12 mouse cellular contexts compared by ENCODE assay signal in genomic region chr13:89551502-89551901, GRCm38 (mm10). TPM values are rescaled to one million over a fixed set of nuclear protein-coding genes. Genes with fewer than 3 reads are reported as not detected.
DNase-seq lines count a peak whose midpoint lies in the region; ATAC-seq and TF ChIP-seq lines count a peak whose summit lies in the region.
"Had no signal": no experiment of that assay in that cellular context is flagged by ENCODE, and none has a peak within 500 bp of the region (broad histone marks: within the 10 kb centered on the region; RNA-seq: fewer than 3 reads in every experiment).

No protein-coding gene starts in this region.

- no peak for ATAC-seq in intestine, postnatal 0 days
- ATAC-seq in intestine, embryonic 16.5 days, result no peak

- no peaks in the 10 kb centered on the region for H3K4me1 ChIP-seq in intestine, postnatal 0 days (replicated peaks; ENCODE audit: control insufficient read depth, insufficient read depth, low read length)
- no peaks in the 10 kb centered on the region for H3K4me1 ChIP-seq in intestine, embryonic 16.5 days (ENCODE audit: control insufficient read depth, insufficient read depth, low read length)
- no peaks in the 10 kb centered on the region for H3K4me1 ChIP-seq in MEL (ENCODE audit: control insufficient read depth in 1 of 2, insufficient read depth in 2 of 2, low read length in 2 of 2)

- H3K27ac ChIP-seq in intestine, postnatal 0 days (ENCODE audit: low read depth, low read length), result no peak overlapping the region
- no peak overlapping the region for H3K27ac ChIP-seq in intestine, embryonic 16.5 days (ENCODE audit: low read length)
- H3K27ac ChIP-seq in MEL (ENCODE audit: control insufficient read depth, low read depth, low read length), result no peak overlapping the region

- TF ChIP-seq CTCF in intestine, postnatal 0 days (IDR thresholded peaks at IDR 0.05; ENCODE audit: low read depth), result peak; percentile 67
- peak; percentile 20 to 67 (median 41); a peak in 5 of 6 replicates for TF ChIP-seq CTCF in MEL (IDR thresholded peaks at IDR 0.05 in 2 of 3, conservative IDR thresholded peaks at IDR 0.05 in 1 of 3; ENCODE audit: control insufficient read depth in 1 of 3, insufficient read depth in 1 of 3, low read depth in 2 of 3, low read length in 3 of 3, poor library complexity in 1 of 3, severe bottlenecking in 1 of 3)

- H3K4me2 ChIP-seq in intestine, postnatal 0 days (replicated peaks; ENCODE audit: low read depth), result no peak overlapping the region
- no peak overlapping the region for H3K4me2 ChIP-seq in intestine, embryonic 16.5 days (ENCODE audit: low read depth, low read length)
- H3K4me2 ChIP-seq: midbrain, embryonic 11.5 days had no signal

- H3K36me3 ChIP-seq in intestine, postnatal 0 days (ENCODE audit: control insufficient read depth, insufficient read depth), result no peaks in the 10 kb centered on the region
- H3K36me3 ChIP-seq in intestine, embryonic 16.5 days (ENCODE audit: control insufficient read depth, insufficient read depth, low read length), result no peaks in the 10 kb centered on the region
- no peaks in the 10 kb centered on the region for H3K36me3 ChIP-seq in MEL (ENCODE audit: control insufficient read depth in 1 of 2, insufficient read depth in 2 of 2, low read length in 2 of 2)

- TF ChIP-seq EP300 in MEL (IDR thresholded peaks at IDR 0.05; ENCODE audit: low read depth in 1 of 2, low read length in 2 of 2), result no peak

- peak; percentile 12 for DNase-seq in lung, postnatal 36 days
- no peak for DNase-seq in lung, postnatal 10 days
- DNase-seq in MEL (ENCODE audit: low read depth, low spot score), result peak; percentile 30
- peak; percentile 15 to 17 for DNase-seq in kidney, postnatal 4 days
- DNase-seq in adrenal gland, adult 2 months, result no peak
- no peak for DNase-seq in gastrocnemius, postnatal 4 days (ENCODE audit: low spot score in 2 of 2)
- DNase-seq: adrenal gland, postnatal 25 days; right cerebral cortex, postnatal 14 days had no signal

- 17% methylated on average over 1 of the region's 1 CpGs for WGBS in intestine, postnatal 0 days
- WGBS in intestine, embryonic 16.5 days, result 29% methylated on average over 1 of the region's 1 CpGs

- H3K9ac ChIP-seq in intestine, postnatal 0 days (ENCODE audit: low read depth, low read length), result no peak overlapping the region
- H3K9ac ChIP-seq in intestine, embryonic 16.5 days (ENCODE audit: low read depth, low read length), result no peak overlapping the region
- H3K9ac ChIP-seq in MEL (ENCODE audit: control insufficient read depth, low read depth, low read length, poor library complexity, severe bottlenecking), result no peak overlapping the region

- no peaks in the 10 kb centered on the region for H3K9me3 ChIP-seq in intestine, postnatal 0 days (ENCODE audit: control insufficient read depth)
- no peaks in the 10 kb centered on the region for H3K9me3 ChIP-seq in intestine, embryonic 16.5 days (ENCODE audit: control insufficient read depth, low read length)
- H3K9me3 ChIP-seq in MEL (replicated peaks; ENCODE audit: insufficient read depth, low read length), result no peaks in the 10 kb centered on the region

- H3K79me2 ChIP-seq in MEL (ENCODE audit: control insufficient read depth, insufficient read depth, low read length, poor library complexity), result no peaks in the 10 kb centered on the region

- no peak for TF ChIP-seq POLR2A in MEL (IDR thresholded peaks at IDR 0.05; ENCODE audit: control insufficient read depth in 1 of 2, insufficient read depth in 1 of 2, low read depth in 1 of 2, low read length in 2 of 2, poor library complexity in 1 of 2)

- TF ChIP-seq RAD21 in MEL (IDR thresholded peaks at IDR 0.05; ENCODE audit: low read depth, low read length), result peak; percentile 47

- H3K4me3 ChIP-seq in intestine, postnatal 0 days (ENCODE audit: low read depth, low read length), result no peak overlapping the region
- H3K4me3 ChIP-seq in intestine, embryonic 16.5 days (ENCODE audit: low read length), result no peak overlapping the region
- H3K4me3 ChIP-seq in MEL (ENCODE audit: control insufficient read depth in 1 of 2, insufficient read depth in 1 of 2, low read depth in 2 of 2, low read length in 2 of 2), result no peak overlapping the region

- H3K27me3 ChIP-seq in intestine, postnatal 0 days (replicated peaks; ENCODE audit: control insufficient read depth, insufficient read depth, low read length), result no peaks in the 10 kb centered on the region
- H3K27me3 ChIP-seq in intestine, embryonic 16.5 days (replicated peaks; ENCODE audit: control insufficient read depth, insufficient read depth, low read length), result no peaks in the 10 kb centered on the region
- H3K27me3 ChIP-seq in MEL (ENCODE audit: control insufficient read depth in 1 of 2, insufficient read depth in 2 of 2, low read length in 2 of 2), result no peaks in the 10 kb centered on the region

TF ChIP-seq in MEL, 35 proteins besides CTCF, POLR2A, EP300 and RAD21:
- TF ChIP-seq ZNF384 (IDR thresholded peaks at IDR 0.05; ENCODE audit: low read depth, low read length), result peak; percentile 36; the same call in 1 of the 2 replicates
- peak; percentile 64 for TF ChIP-seq SMC3 (IDR thresholded peaks at IDR 0.05; ENCODE audit: low read depth, low read length)
- no peak for TF ChIP-seq CHD2 (IDR thresholded peaks at IDR 0.05; ENCODE audit: low read length)
- no peak for TF ChIP-seq USF2 (IDR thresholded peaks at IDR 0.05; ENCODE audit: borderline replicate concordance in 1 of 2, insufficient read depth in 1 of 2, low read depth in 1 of 2, low read length in 2 of 2)
- TF ChIP-seq ETS1 (IDR thresholded peaks at IDR 0.05; ENCODE audit: low read depth, low read length), result no peak

RNA-seq across cellular contexts. Expression of gene Hapln1, which starts 11.9 kb away (rescaled TPM):
- 1.5 and 3.8 TPM in 2 replicates for polyA plus RNA-seq in intestine, postnatal 0 days (2015; fragmentation: Nextera tagmentation; extraction: Ambion mirVana)
- 3.7 and 4.0 TPM in 2 replicates for polyA plus RNA-seq in intestine, embryonic 16.5 days (2015; fragmentation: Nextera tagmentation; extraction: Ambion mirVana)
- not detected in 2 replicates for total RNA-seq in MEL (2012; rRNA removed)
- polyA plus RNA-seq in MEL (2012; ENCODE audit: insufficient read depth in 1 of 2, insufficient read length in 2 of 2, low read depth in 1 of 2, low replicate concordance in 2 of 2, missing spikeins in 1 of 2), result not detected
- total RNA-seq in adrenal gland, adult 2 months (2021), result 1 to 10 TPM; 2.0 to 6.2 TPM
- polyA plus RNA-seq in adrenal gland, adult 2 months (2012; rRNA removed), result 0.31 TPM in 2 replicates
- 1 to 10 TPM in 1 of 2 experiments, under 1 TPM in 1; 0.67 to 3.6 TPM for total RNA-seq in gastrocnemius, postnatal 4 days (2021)
- total RNA-seq: hematopoietic stem cell, adult 5-6 weeks had no signal

Comparison
In these comparisons a context has a peak if more than half of its experiments do, and no peak if none do; other contexts are left out.
1. DNase-seq: peak in lung, postnatal 36 days (single experiment), MEL (single experiment) and kidney, postnatal 4 days (2 of 2); none in lung, postnatal 10 days (single experiment), adrenal gland, adult 2 months (single experiment) and gastrocnemius, postnatal 4 days (0 of 2).